Mouse (Mus musculus): ENCODE measurements around the gene Vps13c.
A peak's percentile ranks its signal among the peaks of the same experiment; 100 is the strongest.

Vps13c gene

DNA sequence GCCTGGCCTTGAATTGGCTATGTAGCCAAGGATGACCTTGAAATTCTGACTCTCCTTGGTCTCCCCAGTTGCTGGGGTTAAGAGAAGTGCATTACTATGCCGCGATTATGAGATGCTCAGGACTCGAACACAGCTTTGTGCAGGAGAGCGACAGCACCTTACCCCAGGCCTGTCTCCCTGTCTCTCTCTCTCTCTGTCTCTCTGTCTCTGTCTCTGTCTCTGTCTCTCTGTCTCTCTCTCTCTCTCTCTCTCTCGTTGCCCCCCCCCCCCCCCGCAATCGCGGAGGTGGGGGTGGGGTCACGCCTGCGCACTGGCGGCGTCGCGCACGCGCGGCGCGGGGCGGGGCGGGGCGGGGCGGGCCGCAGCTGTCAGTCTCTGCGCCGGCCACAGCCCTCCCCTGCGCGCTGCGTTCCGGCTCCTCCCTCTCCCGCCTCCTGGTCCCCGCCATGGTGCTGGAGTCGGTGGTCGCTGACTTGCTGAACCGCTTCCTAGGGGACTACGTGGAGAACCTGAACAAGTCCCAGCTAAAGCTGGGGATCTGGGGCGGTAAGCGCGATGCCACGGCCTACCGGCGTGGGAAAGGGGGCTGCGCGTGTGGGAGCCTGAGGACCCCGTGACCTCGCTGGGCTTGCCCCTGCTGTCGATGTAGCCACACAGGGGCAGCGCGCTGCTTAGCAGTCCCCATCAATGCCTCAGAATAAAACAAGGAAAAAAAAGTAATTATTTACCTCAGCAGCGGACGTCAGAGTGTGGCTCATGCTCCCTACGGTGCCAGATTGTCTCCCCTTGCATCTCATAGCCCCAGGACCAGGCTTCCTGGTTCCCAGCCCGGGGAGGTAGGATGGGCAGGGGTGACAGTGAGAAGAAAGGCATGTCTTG, at the start of gene Vps13c:
Vps13c (plus strand) TSS at position 416 of the 879 bp plus-strand sequence.
- DNase-seq, result peak; percentile 90 to 93

DNA sequence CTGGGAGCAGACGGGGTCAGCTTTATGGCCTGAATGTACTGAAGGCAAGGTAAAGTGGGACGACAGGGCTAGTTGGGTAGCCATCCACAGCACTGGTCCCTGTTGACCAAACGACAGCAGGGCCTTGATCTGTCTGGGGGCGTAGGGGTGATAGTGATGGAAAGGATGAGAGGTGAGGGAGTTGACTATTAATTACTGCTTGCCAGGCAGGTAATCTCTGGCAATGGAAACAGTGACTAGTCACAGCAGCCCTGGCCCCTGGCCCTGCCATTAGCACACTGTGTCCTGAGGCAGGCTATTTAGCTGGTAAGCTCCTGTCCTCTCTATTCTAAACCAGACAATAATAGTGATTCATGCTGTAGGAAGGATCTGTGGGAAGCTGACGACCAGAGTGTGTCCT, 47.8 kb upstream of the Vps13c start:
- no peak for DNase-seq

DNA sequence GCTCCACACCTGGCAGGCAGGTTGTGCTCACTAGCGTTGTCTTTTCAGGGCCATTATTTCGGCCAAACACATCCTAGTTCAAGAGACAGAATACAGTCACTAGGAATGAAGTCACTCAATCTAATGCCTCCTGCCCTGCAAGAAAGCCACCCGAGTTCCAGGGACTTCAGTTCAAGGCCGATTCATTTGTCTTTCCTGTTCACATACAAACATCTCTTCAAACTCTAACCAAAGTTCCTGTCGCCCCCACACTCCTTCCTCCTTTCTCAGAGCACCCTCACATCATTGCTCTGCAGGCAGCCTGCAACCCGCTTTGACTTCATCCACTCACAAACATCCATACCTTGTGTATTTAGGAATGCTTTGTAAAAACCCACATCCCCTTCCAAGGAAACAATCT, 46.7 kb upstream of the Vps13c start:
- DNase-seq, result no peak

DNA sequence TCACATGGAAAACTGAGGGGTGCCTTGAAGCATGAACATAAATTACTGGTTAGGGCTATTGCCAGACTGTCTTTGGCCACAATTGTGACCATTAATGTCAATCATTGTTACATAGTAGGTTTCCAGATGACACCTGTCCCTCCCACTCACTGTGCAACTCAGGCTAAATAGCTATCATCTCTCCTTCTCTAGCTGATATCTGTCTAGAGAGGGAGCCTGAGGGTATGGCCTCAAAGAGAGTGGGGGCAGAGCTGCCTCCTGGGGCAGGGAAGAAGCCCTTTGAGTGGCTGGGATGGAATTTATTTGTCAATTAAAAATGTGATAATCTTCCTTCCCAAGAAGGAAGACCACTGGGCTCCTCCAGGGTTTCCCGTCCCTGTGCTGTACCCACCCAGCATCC, 46.0 kb upstream of the Vps13c start:
- no peak for DNase-seq

DNA sequence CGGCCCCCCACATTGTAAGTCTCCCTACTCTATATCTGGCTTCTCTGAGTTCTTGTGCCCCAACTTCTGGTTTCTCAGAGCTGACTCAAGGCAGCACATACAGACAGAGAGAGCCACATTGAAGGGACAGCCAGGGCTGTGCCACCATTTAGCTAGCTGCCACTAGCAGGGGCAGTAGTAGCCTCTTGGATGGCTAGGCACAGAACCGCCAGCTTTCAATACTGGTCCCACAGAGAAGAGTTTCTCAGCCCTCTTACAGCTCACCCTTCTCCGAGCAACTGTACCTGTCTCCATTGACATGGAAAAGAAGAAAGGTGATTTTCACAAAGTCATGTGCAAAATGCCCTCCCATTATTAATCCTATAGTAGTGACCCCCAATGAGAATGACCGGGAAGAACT, 45.5 kb upstream of the Vps13c start:
- peak; percentile 24 to 33 for DNase-seq

DNA sequence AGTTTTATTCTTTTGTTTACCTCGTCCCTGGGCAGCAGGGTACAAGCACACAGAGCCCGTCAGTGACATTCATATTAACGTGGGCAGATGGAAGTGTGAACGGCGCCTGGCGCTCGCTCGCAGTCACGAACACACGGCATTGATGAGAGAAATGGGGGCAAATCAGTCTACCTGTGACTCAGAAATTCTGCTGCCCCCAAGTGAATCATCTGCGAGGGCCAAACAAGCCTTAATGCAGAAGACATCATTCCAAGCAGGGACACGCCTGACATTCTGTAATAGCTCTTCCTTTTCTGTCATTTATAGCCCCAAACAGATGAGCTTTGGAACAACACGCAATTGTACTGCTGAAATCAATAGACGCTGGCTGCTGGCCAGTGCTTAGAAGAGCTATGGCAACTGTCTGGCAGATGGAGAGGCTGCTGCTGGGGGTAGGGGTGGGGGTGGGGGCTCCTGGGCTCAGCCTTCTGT, 45.0 kb upstream of the Vps13c start:
- DNase-seq, result peak; percentile 80 to 84

DNA sequence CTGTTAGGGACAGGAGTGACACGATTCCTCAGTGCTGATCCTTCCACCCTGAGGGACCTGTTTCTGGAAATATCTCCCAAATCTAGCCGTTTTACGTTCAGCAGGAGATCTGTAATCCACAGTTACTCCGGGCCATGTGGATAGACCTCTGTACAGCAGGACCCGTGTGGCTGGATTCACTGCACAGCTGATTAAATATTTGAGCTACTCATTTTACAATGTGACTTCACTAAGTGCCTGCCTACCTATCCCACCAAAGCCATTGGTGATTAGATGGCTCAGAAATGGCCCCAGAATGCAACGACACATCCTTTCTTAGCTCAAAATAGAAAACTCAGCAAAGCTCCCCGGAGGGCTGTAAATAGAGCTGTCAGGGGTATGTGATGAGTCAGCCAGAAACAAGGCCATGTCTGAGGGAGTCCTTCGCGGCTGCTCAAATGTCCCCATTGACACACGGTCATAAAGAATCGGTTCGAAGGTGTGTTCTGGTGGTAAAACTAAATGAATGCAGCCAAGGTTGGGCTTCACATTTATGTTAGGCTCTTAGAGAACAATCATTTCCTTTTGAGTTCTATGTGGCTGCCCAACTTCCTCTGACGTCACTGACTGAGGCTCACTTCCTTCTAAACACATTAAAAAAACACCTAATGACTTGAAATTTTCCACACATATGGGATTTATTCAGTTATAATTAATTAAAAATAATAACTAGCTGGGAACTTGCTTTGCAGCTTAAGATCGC, 40.9 kb upstream of the Vps13c start:
- DNase-seq, result no peak

DNA sequence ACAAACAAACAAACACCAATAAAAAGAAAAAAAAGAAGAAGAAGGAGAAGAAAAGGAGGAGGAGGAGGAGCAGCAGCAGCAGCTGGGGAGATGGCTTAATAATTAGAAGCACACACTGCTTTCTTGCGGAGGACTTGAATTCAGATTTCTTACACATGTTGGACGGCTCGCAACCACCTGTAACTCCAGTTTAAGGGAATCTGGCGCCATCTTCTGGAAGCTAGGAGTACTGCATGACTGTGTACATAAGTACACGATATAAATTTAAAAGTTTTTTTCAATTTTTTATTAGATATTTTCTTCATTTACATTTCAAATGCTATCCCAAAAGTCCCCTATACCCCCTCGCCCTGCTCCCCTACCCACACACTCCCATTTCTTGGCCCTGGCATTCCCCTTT, 38.0 kb upstream of the Vps13c start:
- peak; percentile 86 to 91 for DNase-seq

DNA sequence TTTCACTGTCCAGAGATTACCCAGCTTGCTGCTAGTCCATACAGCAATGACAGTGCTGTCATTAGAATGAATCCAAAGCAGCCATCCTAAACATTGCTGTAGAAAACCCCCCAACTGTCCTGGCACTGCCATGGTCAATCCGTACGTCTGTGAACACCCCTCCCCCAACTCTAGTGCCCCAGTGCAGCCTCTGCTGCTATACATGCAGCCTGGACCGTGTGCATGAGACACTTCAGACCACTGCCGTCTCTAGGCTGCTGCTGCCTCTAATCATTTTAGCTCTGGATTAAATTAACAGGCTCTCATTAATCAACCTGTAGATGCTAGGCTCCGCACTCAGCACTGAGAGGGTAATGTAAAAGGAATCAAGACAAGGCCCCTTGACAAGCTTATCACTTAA, 33.2 kb upstream of the Vps13c start:
- DNase-seq, result no peak

DNA sequence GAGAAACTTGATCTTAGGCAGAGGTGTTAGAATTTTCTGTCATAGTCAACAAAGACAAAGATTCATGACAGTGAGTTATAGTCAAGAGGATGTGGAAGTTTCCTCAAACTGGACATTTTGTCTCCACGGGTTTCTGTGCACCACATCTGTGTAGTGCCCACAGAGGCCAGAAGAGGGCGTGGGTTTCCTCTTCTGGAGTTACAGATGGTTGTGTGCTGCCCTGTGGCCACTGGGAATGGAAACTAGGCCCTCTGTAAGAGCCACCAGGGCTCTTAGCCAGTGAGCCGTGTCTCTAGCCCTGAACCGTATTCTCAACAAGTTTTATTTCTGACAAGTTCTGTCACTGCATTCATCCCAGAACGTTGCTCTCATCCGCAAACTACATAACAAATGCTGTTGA, 29.7 kb upstream of the Vps13c start:
- DNase-seq, result peak; percentile 13 to 23

DNA sequence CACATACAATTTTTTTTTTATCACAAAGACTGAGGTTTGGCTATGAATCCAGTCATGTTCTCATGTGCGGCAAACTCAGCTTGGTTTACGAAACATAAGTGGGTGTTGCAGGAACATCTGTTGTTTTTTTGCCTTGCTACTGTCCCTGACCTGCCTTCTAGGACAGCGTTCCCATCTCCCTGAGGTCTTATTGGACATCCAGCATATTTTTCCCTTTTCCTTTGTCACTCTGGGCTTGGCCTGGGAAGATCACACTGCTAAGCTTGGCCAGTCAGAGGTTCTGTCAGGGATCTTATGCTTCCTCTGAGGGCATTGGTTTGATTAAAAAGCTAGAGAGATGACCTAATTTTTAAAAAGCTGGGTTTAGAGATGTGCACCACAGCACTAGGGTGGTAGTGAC, 29.1 kb upstream of the Vps13c start:
- no peak for DNase-seq

DNA sequence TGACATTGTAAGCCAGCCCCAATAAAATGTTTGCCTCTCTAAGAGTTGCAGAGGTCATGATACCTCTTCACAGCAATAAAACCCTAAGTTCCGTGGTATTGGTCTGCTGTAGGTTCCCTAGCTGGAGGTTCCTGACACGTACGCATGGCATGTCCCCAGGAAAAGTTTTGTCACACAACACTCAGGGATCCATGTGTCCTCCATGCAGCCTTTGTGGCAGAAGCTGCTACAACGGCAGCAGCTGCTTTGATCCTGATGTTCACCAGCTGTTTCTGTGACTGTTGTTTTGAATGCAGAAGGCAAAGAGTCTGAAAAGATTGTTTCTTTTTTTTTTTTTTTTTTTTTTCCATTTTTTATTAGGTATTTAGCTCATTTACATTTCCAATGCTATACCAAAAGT, 27.0 kb upstream of the Vps13c start:
- no peak for DNase-seq

DNA sequence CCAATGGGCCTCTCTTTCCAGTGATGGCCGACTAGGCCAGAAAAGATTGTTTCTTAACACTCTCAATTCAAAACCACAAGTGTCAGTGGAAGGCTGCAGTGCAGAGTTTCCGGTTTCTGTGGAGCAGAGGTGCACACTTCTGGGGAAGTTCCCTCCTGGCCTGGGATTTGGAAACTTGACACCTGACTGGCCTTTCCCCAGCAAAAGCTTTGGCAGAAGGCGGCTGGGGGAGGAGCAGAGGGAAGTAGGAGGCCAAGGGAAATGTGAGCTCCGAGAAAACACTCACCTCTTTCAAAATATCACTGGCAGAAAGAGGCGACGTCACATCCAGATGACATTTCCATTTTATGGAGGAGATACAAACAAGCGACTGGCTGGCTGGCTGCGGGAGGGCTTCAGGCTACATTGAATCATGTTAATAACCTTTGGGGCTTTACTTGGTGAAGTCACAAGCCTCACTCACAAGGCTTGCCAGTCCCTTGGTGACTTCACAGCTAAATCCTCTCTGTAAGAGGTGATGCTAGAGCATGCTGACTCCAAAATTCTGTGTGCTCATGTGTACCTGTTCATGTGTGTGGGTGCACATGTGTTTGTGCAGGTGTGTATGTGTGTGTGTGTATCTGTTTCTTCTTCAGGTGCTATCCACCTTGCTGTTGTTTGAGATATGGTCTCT, 26.4 kb upstream of the Vps13c start:
- DNase-seq, result peak in 1 of 2 experiments; percentile 18

DNA sequence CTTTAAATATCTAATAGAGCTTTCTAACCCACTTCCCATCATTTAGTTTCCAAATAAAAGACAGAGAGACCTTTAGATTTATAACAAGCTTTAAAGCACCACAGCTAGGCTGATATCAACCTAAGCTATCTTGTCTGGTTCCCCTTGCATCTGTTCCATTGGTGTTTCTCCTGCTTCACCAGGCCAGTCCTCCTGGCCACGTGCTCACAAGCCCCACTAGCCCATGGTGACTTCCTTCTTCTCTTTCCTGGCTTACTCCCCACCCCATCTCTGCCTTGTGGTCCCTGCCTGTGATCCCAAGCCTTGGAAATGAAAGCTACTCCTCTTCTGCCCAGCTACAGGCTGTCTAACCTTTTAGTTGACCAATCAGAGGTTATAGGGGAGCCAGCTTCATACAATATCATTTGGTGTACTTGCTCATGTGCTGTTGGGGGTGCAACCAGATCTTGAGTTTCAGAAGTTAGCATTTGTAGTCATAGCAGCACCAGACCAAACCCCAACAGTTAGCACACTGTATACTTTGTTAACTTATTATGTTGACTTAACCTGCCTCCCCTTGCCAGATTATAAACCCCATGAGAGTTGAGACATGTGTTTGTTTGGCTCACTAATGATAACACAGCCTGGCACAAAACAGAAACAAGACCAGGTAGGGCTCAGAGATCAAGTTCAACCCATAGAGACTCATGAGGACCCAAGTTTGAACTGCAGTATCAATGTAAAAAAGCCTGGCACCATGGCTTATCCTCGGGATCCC, 23.8 kb upstream of the Vps13c start:
- no peak for DNase-seq

DNA sequence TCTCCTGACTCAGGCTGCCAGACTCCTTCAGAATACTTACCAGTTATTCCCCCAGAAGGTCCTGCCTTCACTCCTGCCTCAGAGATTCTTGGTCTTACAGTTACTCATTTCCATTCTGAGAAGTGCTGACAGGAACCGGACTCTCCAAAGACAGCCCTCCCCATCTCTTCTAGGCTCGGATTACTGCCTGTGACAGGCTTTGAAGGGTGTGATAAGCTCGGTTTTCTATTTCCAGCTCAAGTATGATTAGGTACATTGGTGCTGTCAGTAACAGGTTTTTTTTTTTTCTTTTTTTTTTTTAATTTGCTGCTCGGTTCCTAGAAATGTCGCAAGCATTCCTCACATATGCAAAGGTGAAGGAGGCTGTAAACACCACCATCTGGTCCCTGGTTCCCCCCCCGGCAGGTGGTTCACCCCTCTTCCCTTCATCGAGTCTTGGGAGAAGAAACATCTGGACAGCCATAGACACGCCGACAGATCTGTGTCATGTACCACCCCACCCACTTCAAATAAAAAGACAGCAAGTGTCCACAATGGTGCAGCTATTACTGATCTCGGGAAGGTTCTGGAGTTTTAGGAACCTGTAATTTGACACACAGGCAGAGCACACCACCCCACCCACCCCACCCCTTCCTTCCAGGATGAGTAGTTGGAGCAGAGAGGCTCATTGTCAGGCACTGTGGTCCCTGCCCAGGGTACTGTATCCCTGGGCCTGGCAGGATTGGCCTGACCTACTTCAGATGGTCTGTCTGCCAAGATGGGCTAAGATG, 22.1 kb upstream of the Vps13c start:
- DNase-seq, result no peak

DNA sequence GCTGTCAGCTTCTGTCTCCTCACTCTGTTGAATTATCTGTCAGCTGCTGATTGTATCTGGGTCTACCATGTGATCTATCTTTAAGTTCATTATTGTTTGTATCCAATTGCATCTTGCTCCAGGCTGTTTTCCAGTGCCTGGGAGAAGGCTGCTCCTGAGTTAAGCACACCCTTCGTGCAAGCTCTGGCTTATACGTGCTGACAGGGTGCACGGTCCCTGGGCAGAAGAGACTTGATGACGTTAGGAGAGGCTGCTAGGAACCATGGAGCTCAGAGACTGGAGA, 21.6 kb upstream of the Vps13c start:
- no peak for DNase-seq

DNA sequence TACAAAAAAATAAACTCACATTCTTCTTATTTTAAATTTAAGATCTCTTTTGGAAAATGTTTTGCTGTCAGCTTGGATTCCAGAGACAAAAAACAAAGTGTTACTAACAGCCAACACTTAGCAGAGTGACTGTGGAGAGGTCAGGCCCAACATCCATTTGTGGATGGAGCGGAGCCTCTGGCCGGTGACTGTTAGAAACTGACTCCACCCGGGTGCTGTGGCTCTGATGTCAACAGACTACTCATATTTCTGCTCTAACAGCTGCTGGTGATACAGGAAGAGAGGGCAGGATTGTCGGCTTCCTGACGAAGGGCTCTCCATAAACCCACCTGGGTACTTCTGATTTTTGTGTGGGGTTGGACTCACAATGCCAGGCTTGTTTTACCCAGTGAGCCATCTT, 17.1 kb upstream of the Vps13c start:
- DNase-seq, result no peak

DNA sequence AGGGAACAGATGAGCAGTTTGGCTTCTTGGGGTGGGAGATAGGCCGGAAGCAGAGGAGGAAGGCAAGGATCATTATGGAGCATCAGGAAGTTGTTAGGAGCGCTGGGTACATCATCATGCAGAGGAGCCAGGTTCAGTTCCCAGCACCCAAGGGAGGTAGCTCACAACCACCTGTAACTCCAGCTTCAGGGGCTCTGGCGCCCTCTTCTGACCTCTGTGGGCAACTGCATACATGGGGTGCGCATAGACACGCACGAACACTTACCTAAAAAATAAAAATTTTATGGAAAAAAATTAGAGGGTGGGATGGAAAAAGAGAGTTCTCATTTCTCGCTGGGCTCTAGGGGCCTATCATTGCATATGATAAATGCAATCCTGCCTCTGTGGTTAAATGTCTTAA, 14.7 kb upstream of the Vps13c start:
- DNase-seq, result no peak

DNA sequence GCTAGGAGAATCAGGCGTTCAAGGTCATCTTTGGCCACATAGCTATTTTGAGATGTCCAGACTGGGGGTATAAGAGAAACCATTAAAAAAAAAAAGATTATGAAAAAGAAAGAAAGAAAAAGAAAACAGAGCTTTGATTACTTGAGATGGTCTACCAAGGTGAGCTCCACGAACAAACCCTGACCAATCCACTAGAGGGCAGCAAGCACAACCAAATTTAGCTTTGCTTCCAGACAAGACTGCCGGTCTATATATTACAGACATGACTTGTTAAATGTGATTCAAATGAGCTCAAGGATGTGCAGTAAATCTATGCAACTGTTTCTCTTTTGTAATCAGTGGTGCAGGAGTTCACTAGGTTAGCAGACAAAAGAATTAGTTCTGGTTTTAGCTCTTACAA, 12.0 kb upstream of the Vps13c start:
- DNase-seq, result peak; percentile 80 to 81

DNA sequence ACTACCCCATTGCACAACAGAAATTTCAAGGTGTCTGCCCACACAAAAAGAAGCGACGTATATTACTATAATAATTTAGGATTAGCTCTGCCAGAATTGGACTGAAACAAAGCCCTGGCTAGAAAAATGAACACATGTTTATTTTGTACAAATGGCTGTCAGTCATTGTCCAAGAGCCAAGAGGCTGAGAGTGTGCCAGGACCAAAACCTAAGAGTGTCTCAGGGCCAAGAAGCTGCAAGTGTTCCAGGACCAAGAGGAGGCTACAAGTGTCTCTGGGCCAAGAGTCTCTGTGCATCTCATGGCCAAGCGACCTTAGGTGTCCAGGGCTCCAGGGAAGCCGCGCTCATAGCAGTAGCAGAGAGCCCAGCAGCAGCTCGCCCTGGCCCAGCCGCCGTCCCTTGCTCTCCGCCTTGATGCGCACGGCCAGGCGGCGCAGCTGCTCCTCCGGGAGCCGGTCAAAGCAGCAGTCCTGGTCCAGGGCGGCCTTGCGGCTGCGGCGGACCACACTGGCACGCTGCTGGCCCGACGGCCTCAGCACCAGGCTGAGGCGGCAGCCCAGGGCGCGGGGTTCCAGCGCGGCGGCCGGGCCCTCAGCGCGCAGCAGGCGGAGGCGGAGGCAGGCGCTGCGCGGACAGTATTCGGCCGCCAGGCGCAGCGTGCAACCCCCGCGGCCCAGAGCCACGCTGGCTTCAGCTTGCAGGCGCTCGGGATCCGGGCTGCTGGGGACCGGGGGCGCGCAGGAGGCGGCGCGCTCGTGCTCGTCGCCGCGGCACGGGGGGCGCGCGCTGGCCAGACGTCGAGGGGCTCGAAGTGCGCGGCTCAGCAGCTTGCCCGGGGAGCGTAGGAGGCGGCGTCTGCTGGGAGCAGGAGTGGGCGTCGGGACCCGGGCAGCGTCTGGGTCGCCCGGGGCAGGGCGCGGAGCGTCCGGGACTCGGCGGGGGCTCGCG, 9.5 kb upstream of the Vps13c start:
- peak; percentile 76 for DNase-seq

All from cerebellum, postnatal 10 days (tissue).